Mouse (Mus musculus): ENCODE results near the gene Pard3b. TPM values are rescaled to one million over a fixed set of nuclear protein-coding genes. Genes with fewer than 3 reads are reported as not detected.

Gene Pard3b
- total RNA-seq, 2 experiments from 2014 or later, result 1.3 TPM; not detected in 1

- no peak for ATAC-seq (replicated peaks; ENCODE audit: low FRiP score, poor library complexity, severe bottlenecking)
Measured at GRCm38 (mm10) chr1:61903271-61904007, 264.8 kb downstream of the Pard3b start.

GRCm38 (mm10) chr1:61904036-61904435 lies 265.4 kb downstream of the Pard3b start:
- no peak for ATAC-seq (replicated peaks; ENCODE audit: low FRiP score, poor library complexity, severe bottlenecking)

GRCm38 (mm10) chr1:61912931-61913330 lies 274.3 kb downstream of the Pard3b start:
- ATAC-seq (replicated peaks; ENCODE audit: low FRiP score, poor library complexity, severe bottlenecking), result no peak

GRCm38 (mm10) chr1:61924958-61925357 lies 286.3 kb downstream of the Pard3b start:
- no peak for ATAC-seq (replicated peaks; ENCODE audit: low FRiP score, poor library complexity, severe bottlenecking)

GRCm38 (mm10) chr1:61925541-61925940 lies 286.9 kb downstream of the Pard3b start:
- no peak for ATAC-seq (replicated peaks; ENCODE audit: low FRiP score, poor library complexity, severe bottlenecking)

- no peak for ATAC-seq (replicated peaks; ENCODE audit: low FRiP score, poor library complexity, severe bottlenecking)
Measured at GRCm38 (mm10) chr1:61928131-61928761, 289.6 kb downstream of the Pard3b start.

GRCm38 (mm10) chr1:61933574-61933973 lies 294.9 kb downstream of the Pard3b start:
- no peak for ATAC-seq (replicated peaks; ENCODE audit: low FRiP score, poor library complexity, severe bottlenecking)

- ATAC-seq (replicated peaks; ENCODE audit: low FRiP score, poor library complexity, severe bottlenecking), result no peak
Measured at GRCm38 (mm10) chr1:61934760-61935159, 296.1 kb downstream of the Pard3b start.

GRCm38 (mm10) chr1:61939882-61940281 lies 301.3 kb downstream of the Pard3b start:
- ATAC-seq (replicated peaks; ENCODE audit: low FRiP score, poor library complexity, severe bottlenecking), result no peak

- ATAC-seq (replicated peaks; ENCODE audit: low FRiP score, poor library complexity, severe bottlenecking), result no peak
Measured at GRCm38 (mm10) chr1:61961533-61961932, 322.9 kb downstream of the Pard3b start.

GRCm38 (mm10) chr1:61962571-61962970 lies 323.9 kb downstream of the Pard3b start:
- ATAC-seq (replicated peaks; ENCODE audit: low FRiP score, poor library complexity, severe bottlenecking), result no peak

- ATAC-seq (replicated peaks; ENCODE audit: low FRiP score, poor library complexity, severe bottlenecking), result no peak
Measured at GRCm38 (mm10) chr1:61967124-61967523, 328.5 kb downstream of the Pard3b start.

GRCm38 (mm10) chr1:61967807-61968206 lies 329.2 kb downstream of the Pard3b start:
- ATAC-seq (replicated peaks; ENCODE audit: low FRiP score, poor library complexity, severe bottlenecking), result no peak

GRCm38 (mm10) chr1:61997711-61998110 lies 359.1 kb downstream of the Pard3b start:
- ATAC-seq (replicated peaks; ENCODE audit: low FRiP score, poor library complexity, severe bottlenecking), result no peak

- ATAC-seq (replicated peaks; ENCODE audit: low FRiP score, poor library complexity, severe bottlenecking), result no peak
Measured at GRCm38 (mm10) chr1:62008811-62009210, 370.2 kb downstream of the Pard3b start.

- ATAC-seq (replicated peaks; ENCODE audit: low FRiP score, poor library complexity, severe bottlenecking), result no peak
Measured at GRCm38 (mm10) chr1:62011712-62012111, 373.1 kb downstream of the Pard3b start.

GRCm38 (mm10) chr1:62016536-62017300 lies 378.1 kb downstream of the Pard3b start:
- ATAC-seq (replicated peaks; ENCODE audit: low FRiP score, poor library complexity, severe bottlenecking), result no peak

GRCm38 (mm10) chr1:62018276-62018675 lies 379.7 kb downstream of the Pard3b start:
- ATAC-seq (replicated peaks; ENCODE audit: low FRiP score, poor library complexity, severe bottlenecking), result no peak

- ATAC-seq (replicated peaks; ENCODE audit: low FRiP score, poor library complexity, severe bottlenecking), result no peak
Measured at GRCm38 (mm10) chr1:62019743-62020142, 381.1 kb downstream of the Pard3b start.

GRCm38 (mm10) chr1:62041718-62042117 lies 403.1 kb downstream of the Pard3b start:
- no peak for ATAC-seq (replicated peaks; ENCODE audit: low FRiP score, poor library complexity, severe bottlenecking)

GRCm38 (mm10) chr1:62048592-62048991 lies 410.0 kb downstream of the Pard3b start:
- no peak for ATAC-seq (replicated peaks; ENCODE audit: low FRiP score, poor library complexity, severe bottlenecking)

All from erythroid progenitor cell, adult 5-6 weeks (primary cell).